Mouse (Mus musculus) ES-E14 (cell line): Measurements from ENCODE around the gene Gsg1. TPM values are rescaled to one million over a fixed set of nuclear protein-coding genes. Genes with fewer than 3 reads are reported as not detected.

Experiments
- DNase-seq: peaks from one replicate; pipeline ENCODE4 v3.0.0-alpha.2; 2013; ENCODE audit warnings: low read depth, low spot score
- H3K27ac ChIP-seq: 2 replicates; pipeline ENCODE4 v1.5.1; 2012; ENCODE audit warnings: low read depth, mild to moderate bottlenecking, low read length, moderate library complexity, mixed read lengths; ENCODE audit not compliant: poor library complexity, insufficient read depth, severe bottlenecking
- H3K36me3 ChIP-seq: 2 replicates; pipeline ENCODE4 v1.6.1; 2012; ENCODE audit warnings: mild to moderate bottlenecking, low read length, moderate library complexity, mixed read lengths; ENCODE audit not compliant: control insufficient read depth, poor library complexity, insufficient read depth, severe bottlenecking
- H3K4me1 ChIP-seq, 2 experiments: fragments of 150-350 bp in 1 of 2; sonication (generic) in 1 of 2; 2 replicates each; pipeline ENCODE4 v1.6.1; 2012; ENCODE audit warnings: low read length in 2 of 2, mild to moderate bottlenecking in 1 of 2, mixed read lengths in 1 of 2; ENCODE audit not compliant: control insufficient read depth in 2 of 2, insufficient read depth in 2 of 2, poor library complexity in 1 of 2
- H3K4me3 ChIP-seq, 2 experiments: fragments of 150-350 bp in 1 of 2; sonication (generic) in 1 of 2; 2 replicates each; pipeline ENCODE4 v1.5.1; 2012; ENCODE audit warnings: low read length in 2 of 2, low read depth in 1 of 2, mild to moderate bottlenecking in 1 of 2, mixed read lengths in 1 of 2; ENCODE audit not compliant: insufficient read depth in 1 of 2, poor library complexity in 1 of 2, severe bottlenecking in 1 of 2
- H3K9ac ChIP-seq: 2 replicates; pipeline ENCODE4 v1.6.1; 2012; ENCODE audit warnings: low read depth, mild to moderate bottlenecking, low read length, mixed read lengths; ENCODE audit not compliant: poor library complexity, insufficient read depth, severe bottlenecking
- H3K9me3 ChIP-seq: fragments of 150-350 bp; sonication (generic); 2 replicates; pipeline ENCODE4 v1.6.1; 2012; ENCODE audit warnings: low read depth, mild to moderate bottlenecking, low read length; ENCODE audit not compliant: control insufficient read depth, insufficient read depth
- CHD2 ChIP-seq: IDR thresholded peaks from 2 replicates; pipeline ENCODE4 v1.6.1; 2014; ENCODE audit warnings: mild to moderate bottlenecking, low read depth, low read length, inconsistent platforms
- HCFC1 ChIP-seq: IDR thresholded peaks from 2 replicates; pipeline ENCODE4 v1.6.1; 2012; ENCODE audit warnings: low read length, inconsistent platforms, borderline replicate concordance; ENCODE audit not compliant: insufficient read depth
- MAFK ChIP-seq: IDR thresholded peaks from 2 replicates; pipeline ENCODE4 v1.6.1; 2014; ENCODE audit warnings: mild to moderate bottlenecking, low read depth, low read length, inconsistent platforms; ENCODE audit not compliant: insufficient read depth
- ZC3H11A ChIP-seq: IDR thresholded peaks from 2 replicates; pipeline ENCODE4 v1.6.1; 2012; ENCODE audit warnings: low read depth, mild to moderate bottlenecking, inconsistent platforms, low read length, borderline replicate concordance
- ZNF384 ChIP-seq: IDR thresholded peaks from 2 replicates; pipeline ENCODE4 v1.6.1; 2012; ENCODE audit warnings: low read depth, low read length, inconsistent platforms
- in situ Hi-C, 2 experiments: fragments of 600-800 bp; cut with MboI; formaldehyde crosslinking; loops; one replicate each; pipeline ENCODE4 v1.15.1; 2025; ENCODE audit warnings: low sequenced_read_pairs in 2 of 2, inconsistent platforms in 1 of 2; ENCODE audit not compliant: unreplicated experiment in 2 of 2
- total RNA-seq: library from RNA; depleted of rRNA; stranded (reverse); fragments of 300-350 nt; gene quantifications from 2 replicates; pipeline ENCODE4 v1.2.3, GENCODE M21; 2012

Gene Gsg1
- total RNA-seq, 1 experiment, result 0.98 TPM

GRCm38 (mm10) chr6:135273066-135273465 is 18.9 kb upstream of the Gsg1 start:
- TF ChIP-seq CHD2, result no peak
- TF ChIP-seq ZNF384, result no peak
- TF ChIP-seq ZC3H11A, result no peak
- TF ChIP-seq MAFK, result no peak
- TF ChIP-seq HCFC1, result no peak
- H3K4me1 ChIP-seq, result no peaks in the 10 kb centered on the region
- H3K9me3 ChIP-seq, result no peaks in the 10 kb centered on the region
- H3K36me3 ChIP-seq, result no peaks in the 10 kb centered on the region
- H3K9ac ChIP-seq, result no peak overlapping the region
- H3K4me3 ChIP-seq, result no peak overlapping the region
- no peak overlapping the region for H3K27ac ChIP-seq
- in situ Hi-C loops, result no loop called here
- no peak for DNase-seq

GRCm38 (mm10) chr6:135271761-135272160 is 17.6 kb upstream of the Gsg1 start:
- in situ Hi-C loops, result no loop called here
- TF ChIP-seq ZC3H11A, result no peak
- DNase-seq, result no peak

GRCm38 (mm10) chr6:135269626-135270025 is 15.5 kb upstream of the Gsg1 start:
- in situ Hi-C loops, result no loop called here
- H3K9ac ChIP-seq, result no peak overlapping the region
- DNase-seq, result no peak
- H3K9me3 ChIP-seq, result no peaks in the 10 kb centered on the region
- H3K4me1 ChIP-seq, result no peaks in the 10 kb centered on the region
- no peak overlapping the region for H3K27ac ChIP-seq
- no peak for TF ChIP-seq HCFC1
- no peak for TF ChIP-seq MAFK
- no peak for TF ChIP-seq ZC3H11A
- no peak for TF ChIP-seq ZNF384
- TF ChIP-seq CHD2, result no peak
- H3K36me3 ChIP-seq, result no peaks in the 10 kb centered on the region
- H3K4me3 ChIP-seq, result no peak overlapping the region

More at GRCm38 (mm10) chr6:135271761-135272160, 17.6 kb upstream of the Gsg1 start:
- H3K9me3 ChIP-seq, result no peaks in the 10 kb centered on the region
- H3K4me3 ChIP-seq, result no peak overlapping the region
- no peaks in the 10 kb centered on the region for H3K4me1 ChIP-seq
- H3K27ac ChIP-seq, result no peak overlapping the region
- H3K9ac ChIP-seq, result no peak overlapping the region
- H3K36me3 ChIP-seq, result no peaks in the 10 kb centered on the region

- Histone ChIP-seq H3K4me1 (no peaks in the 10 kb centered on the region), H3K9me3 (no peaks in the 10 kb centered on the region), H3K27ac (no peak overlapping the region), H3K36me3 (no peaks in the 10 kb centered on the region), H3K9ac (no peak overlapping the region), H3K4me3 (no peak overlapping the region)
- TF ChIP-seq ZC3H11A (no peak), CHD2 (no peak), MAFK (no peak), HCFC1 (no peak)
- no peak for DNase-seq
- in situ Hi-C loops, result no loop called here
Measured at GRCm38 (mm10) chr6:135268392-135268791, 14.2 kb upstream of the Gsg1 start.

- no peak for DNase-seq
- TF ChIP-seq MAFK (no peak), HCFC1 (no peak), CHD2 (no peak), ZNF384 (no peak), ZC3H11A (no peak)
- in situ Hi-C loops, result no loop called here
- no peak overlapping the region for H3K9ac ChIP-seq
- no peak overlapping the region for H3K4me3 ChIP-seq
- H3K4me1 ChIP-seq, result no peaks in the 10 kb centered on the region
- no peak overlapping the region for H3K27ac ChIP-seq
- no peaks in the 10 kb centered on the region for H3K9me3 ChIP-seq
- H3K36me3 ChIP-seq, result no peaks in the 10 kb centered on the region
Measured at GRCm38 (mm10) chr6:135267221-135267620, 13.1 kb upstream of the Gsg1 start.
